Comparison of ENCODE assay signal across 8 mouse cellular contexts in the genomic region with DNA sequence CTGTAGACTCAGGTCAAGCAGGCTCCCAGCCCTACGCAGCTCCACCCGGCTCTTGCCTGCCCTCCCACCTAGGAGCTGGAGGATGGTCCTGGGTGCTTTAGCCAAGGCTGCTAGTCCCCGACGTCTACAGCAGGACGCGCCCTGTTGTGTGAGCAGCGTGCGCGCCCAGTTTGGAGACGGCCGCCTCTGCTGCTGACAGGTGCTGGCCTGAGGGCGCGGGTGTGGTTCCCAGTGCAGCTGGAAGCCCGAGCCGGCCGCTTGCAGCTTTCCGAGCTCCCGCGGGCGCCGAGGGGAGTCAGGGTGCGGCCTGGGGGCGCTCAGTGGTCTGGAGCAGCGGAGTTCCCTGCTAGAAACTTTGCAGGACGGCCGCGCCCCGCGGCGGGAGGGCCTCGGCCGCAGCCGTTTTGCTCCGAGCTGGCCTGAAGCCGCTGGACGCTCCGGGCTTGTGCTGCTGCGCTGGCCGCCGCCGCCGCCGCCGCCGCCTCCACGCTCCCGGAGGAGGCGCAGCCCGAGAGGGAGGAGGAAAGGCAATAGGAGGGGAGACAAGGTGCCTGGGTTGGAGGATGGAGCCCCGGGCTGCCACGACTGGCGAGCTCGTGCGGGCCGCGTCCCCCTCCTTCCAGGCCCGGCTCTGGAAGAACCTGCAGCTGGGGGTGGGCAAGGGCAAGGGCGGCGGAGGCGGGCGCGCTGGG. TPM values are rescaled to one million over a fixed set of nuclear protein-coding genes. Genes with fewer than 3 reads are reported as not detected.
DNase-seq lines count a peak whose midpoint lies in the region; ATAC-seq and TF ChIP-seq lines count a peak whose summit lies in the region.

A gene (plus strand): TSS at position 564 of the 692 bp plus-strand sequence.

- H3K27me3 ChIP-seq in hindbrain, postnatal 0 days (ENCODE audit: insufficient read depth, low read length) = 0 out of 2 replicates have a peak, but pooled peaks cover 4% of the 10 kb centered on the region
- H3K27me3 ChIP-seq in megakaryocyte, embryonic 14.5 days (replicated peaks) = no peaks in the 10 kb centered on the region

- TF ChIP-seq CTCF in hindbrain, postnatal 0 days (IDR thresholded peaks at IDR 0.05; ENCODE audit: low read depth) = no peak; the same call in 1 of the 2 replicates

- peak within 1 kb of the TSS; percentile 96 for H3K4me2 ChIP-seq in hindbrain, postnatal 0 days (ENCODE audit: low read depth, low read length)

- H3K9ac ChIP-seq in hindbrain, postnatal 0 days (replicated peaks; ENCODE audit: low read length) = peak within 1 kb of the TSS; percentile 71

- peak; percentile 69 for ATAC-seq in common myeloid progenitor, adult 5-6 weeks (replicated peaks; ENCODE audit: low read depth, poor library complexity, severe bottlenecking)
- peak; percentile 83 for ATAC-seq in hindbrain, postnatal 0 days

- H3K4me1 ChIP-seq in hindbrain, postnatal 0 days (ENCODE audit: insufficient read depth, low read length) = no peaks in the 10 kb centered on the region
- peaks cover 23% of the 10 kb centered on the region for H3K4me1 ChIP-seq in megakaryocyte, embryonic 14.5 days

- peak within 1 kb of the TSS; percentile 71 for H3K4me3 ChIP-seq in hindbrain, postnatal 0 days (ENCODE audit: low read length)
- peak within 1 kb of the TSS; percentile 100 for H3K4me3 ChIP-seq in megakaryocyte, embryonic 14.5 days (replicated peaks)

- no peaks in the 10 kb centered on the region for H3K36me3 ChIP-seq in hindbrain, postnatal 0 days (ENCODE audit: insufficient read depth, low read length)
- peaks cover 10% of the 10 kb centered on the region for H3K36me3 ChIP-seq in megakaryocyte, embryonic 14.5 days (replicated peaks; ENCODE audit: low read length)

- intact Hi-C loops in left cerebral cortex, postnatal 14 days (cut with DNase I) = no loop called here

- WGBS in hindbrain, postnatal 0 days = under 1% methylated on average over 56 of the region's 62 CpGs

- peak; percentile 80 for DNase-seq in adrenal gland, adult 2 months
- peak; percentile 60 for DNase-seq in gastrocnemius, postnatal 10 days
- peak; percentile 53 for DNase-seq in hindbrain, postnatal 0 days (ENCODE audit: low spot score)
- DNase-seq in left cerebral cortex, postnatal 14 days (ENCODE audit: low spot score in 2 of 2) = peak; percentile 35 to 45
- peak; percentile 52 for DNase-seq in right cerebral cortex, postnatal 14 days
- DNase-seq in T-cell, adult 2 months (ENCODE audit: low spot score) = no peak

- no peaks in the 10 kb centered on the region for H3K9me3 ChIP-seq in hindbrain, postnatal 0 days (ENCODE audit: low read length)
- no peaks in the 10 kb centered on the region for H3K9me3 ChIP-seq in megakaryocyte, embryonic 14.5 days

- H3K27ac ChIP-seq in hindbrain, postnatal 0 days = peak within 1 kb of the TSS; percentile 48

RNA-seq across cellular contexts. Expression of the gene that starts here (rescaled TPM):
- total RNA-seq in adrenal gland, adult 2 months (2021) = 1 to 10 TPM; 1.1 to 1.7 TPM
- 0.29 and 0.35 TPM in 2 replicates for polyA plus RNA-seq in adrenal gland, adult 2 months (2012; rRNA removed)
- total RNA-seq in common myeloid progenitor, adult 5-6 weeks (2017) = 44.1 and 44.2 TPM in 2 replicates
- 1 to 10 TPM; 1.7 TPM for total RNA-seq in gastrocnemius, postnatal 10 days (2021)
- 4.6 and 8.3 TPM in 2 replicates for total RNA-seq in hindbrain, postnatal 0 days (2014; rRNA removed)
- polyA plus RNA-seq in hindbrain, postnatal 0 days (2015; fragmentation: Nextera tagmentation; extraction: Ambion mirVana) = 3.8 and 4.9 TPM in 2 replicates
- total RNA-seq in left cerebral cortex, postnatal 14 days (2021) = 10 to 100 TPM; 37.3 to 40.5 TPM
- polyA plus RNA-seq in megakaryocyte, embryonic 14.5 days (2012; ENCODE audit: insufficient read depth, low replicate concordance) = 2.2 and 4.7 TPM in 2 replicates
